Mouse (Mus musculus) liver, adult 2 months (tissue): ENCODE data around the gene Pim2. TPM values are rescaled to one million over a fixed set of nuclear protein-coding genes. Genes with fewer than 3 reads are reported as not detected.
A peak's percentile ranks its signal among the peaks of the same experiment; 100 is the strongest.
"Not testable (repeated sequence)": the region's sequence is repeated elsewhere in the genome, so short reads cannot be mapped to it uniquely, and the experiment has no call there.

Source experiments
- DNase-seq: peaks from one replicate; pipeline ENCODE4 v3.0.0-alpha.2; 2011; ENCODE audit warnings: low read depth, low spot score; ENCODE audit errors: extremely low read depth
- H3K27ac ChIP-seq: fragments of 200-500 bp; replicated peaks from 2 replicates; pipeline ENCODE4 v1.5.1; 2012; ENCODE audit warnings: low read depth, mild to moderate bottlenecking, control low read depth, inconsistent platforms, low read length; ENCODE audit not compliant: insufficient read depth
- H3K27me3 ChIP-seq: fragments of 200-500 bp; 2 replicates; pipeline ENCODE4 v1.6.1; 2012; ENCODE audit warnings: mild to moderate bottlenecking, moderate library complexity, low read length, inconsistent platforms; ENCODE audit not compliant: control insufficient read depth, insufficient read depth
- H3K36me3 ChIP-seq: fragments of 200-500 bp; 2 replicates; pipeline ENCODE4 v1.6.1; 2012; ENCODE audit warnings: low read length, inconsistent platforms; ENCODE audit not compliant: control insufficient read depth, insufficient read depth
- H3K4me1 ChIP-seq: fragments of 200-500 bp; 2 replicates; pipeline ENCODE4 v1.6.1; 2011; ENCODE audit warnings: low read length; ENCODE audit not compliant: control insufficient read depth, insufficient read depth
- H3K4me3 ChIP-seq: fragments of 200-500 bp; 2 replicates; pipeline ENCODE4 v1.5.1; 2011; ENCODE audit warnings: low read depth, mild to moderate bottlenecking, control low read depth, low read length, moderate library complexity; ENCODE audit not compliant: insufficient read depth
- H3K79me2 ChIP-seq: fragments of 200-500 bp; 2 replicates; pipeline ENCODE4 v1.6.1; 2012; ENCODE audit warnings: inconsistent platforms, mild to moderate bottlenecking, low read length, moderate library complexity; ENCODE audit not compliant: control insufficient read depth, insufficient read depth
- H3K9ac ChIP-seq: fragments of 200-500 bp; 2 replicates; pipeline ENCODE4 v1.6.1; 2012; ENCODE audit warnings: low read depth, mild to moderate bottlenecking, control low read depth, inconsistent platforms, low read length
- CTCF ChIP-seq: fragments of 200-500 bp; IDR thresholded peaks from 2 replicates; pipeline ENCODE4 v1.5.1; 2011; ENCODE audit warnings: low read depth, low read length, control low read depth
- POLR2A ChIP-seq: fragments of 200-500 bp; IDR thresholded peaks from 2 replicates; pipeline ENCODE4 v1.6.1; 2011; ENCODE audit warnings: low read length, control low read depth; ENCODE audit not compliant: insufficient read depth; ENCODE audit errors: extremely low read depth
- WGBS: fragments of 180-500 bp; shearing (Covaris S2); methylation state at CpG from one replicate; pipeline ENCODE4 v1.1.7; 2018; 5-methylcytosine and 5-hydroxymethylcytosine counted together
- polyA plus RNA-seq: library from polyadenylated mRNA; depleted of rRNA; stranded (reverse); fragments of >200 nt; gene quantifications from 2 replicates; pipeline ENCODE4 v1.2.3, GENCODE M21; 2012
- total RNA-seq: library from RNA; depleted of rRNA; stranded (reverse); fragments of >200 nt; gene quantifications from 2 replicates; pipeline ENCODE4 v1.2.3, GENCODE M21; 2014

Pim2 gene
- total and polyA plus RNA-seq, 2 experiments = 0.74 to 5.4 TPM

DNA sequence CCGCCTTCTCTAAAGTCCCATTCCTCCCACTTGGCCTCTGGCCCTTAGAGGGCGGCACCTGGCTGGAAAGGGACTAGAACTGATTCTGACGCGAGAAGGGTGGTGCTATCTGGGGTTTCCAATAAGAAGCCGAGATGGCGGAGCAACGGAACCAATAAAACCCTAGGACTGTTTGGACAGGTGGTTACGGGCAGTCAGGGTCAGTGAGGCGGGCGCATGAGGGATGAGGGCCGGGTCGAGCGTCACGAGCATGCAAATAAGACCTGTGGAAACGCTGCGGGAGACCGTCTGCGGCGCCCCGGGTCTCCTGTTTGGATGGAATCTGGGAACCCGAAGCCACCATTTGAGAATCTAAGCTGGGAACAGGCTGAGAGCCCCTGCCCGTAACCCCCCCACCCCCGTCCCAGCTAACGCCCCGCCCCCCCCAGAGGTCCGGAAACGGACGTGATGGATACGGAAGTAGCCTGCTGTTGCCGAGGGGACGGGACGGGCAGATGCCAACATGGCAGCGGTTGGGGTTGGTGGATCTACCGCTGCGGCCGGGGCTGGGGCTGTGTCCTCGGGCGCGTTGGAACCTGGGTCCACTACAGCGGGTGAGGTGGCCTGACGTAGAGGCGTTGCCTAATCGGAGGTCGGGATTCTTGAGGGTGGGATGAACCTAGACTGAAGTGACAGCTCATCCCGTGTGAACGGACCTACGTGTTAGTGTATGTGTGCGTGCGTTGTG lies 5.9 kb downstream of the Pim2 start, which contains the start of gene Slc35a2:
TSS of gene Slc35a2 (plus strand) at position 188 of the 727 bp plus-strand sequence.
- peak; percentile 93 for DNase-seq
- Histone ChIP-seq H3K27ac (peak within 1 kb of the TSS; percentile 84), H3K27me3 (no peaks in the 10 kb centered on the region), H3K36me3 (peaks cover 1% of the 10 kb centered on the region; the same call in 1 of the 2 replicates), H3K79me2 (peaks cover 6% of the 10 kb centered on the region; the same call in 1 of the 2 replicates), H3K4me1 (no peaks in the 10 kb centered on the region), H3K9ac (peak within 1 kb of the TSS; percentile 72), H3K4me3 (peak within 1 kb of the TSS; percentile 88)
- TF ChIP-seq CTCF (no peak), POLR2A (peak; percentile 35; the same call in 1 of the 2 replicates)
- WGBS = under 1% methylated on average over 46 of the region's 49 CpGs

DNA sequence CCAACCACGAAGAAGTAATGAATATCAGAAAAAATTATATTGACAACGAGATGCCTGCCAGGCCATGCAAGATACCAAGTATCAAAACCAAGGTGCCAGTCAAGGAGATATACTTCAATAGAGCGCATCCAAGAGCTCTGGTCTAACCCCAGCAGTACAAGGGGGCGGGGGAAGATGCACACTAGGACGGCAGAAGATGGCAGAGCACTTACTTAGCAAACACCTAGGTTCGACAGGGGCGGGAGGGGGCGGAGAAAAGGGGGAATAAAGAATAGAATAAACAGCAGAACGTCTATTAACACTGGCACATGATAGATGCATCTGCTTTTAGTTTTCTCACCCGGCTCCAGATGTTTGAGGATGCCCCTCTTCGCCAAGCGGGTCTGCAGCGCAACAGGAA lies 20.1 kb downstream of the Pim2 start:
- no peak for TF ChIP-seq POLR2A
- TF ChIP-seq CTCF = no peak
- peaks cover 6% of the 10 kb centered on the region for H3K36me3 ChIP-seq
- peaks cover 2% of the 10 kb centered on the region; the same call in 1 of the 2 replicates for H3K79me2 ChIP-seq
- peak overlapping the region; percentile 59 for H3K4me3 ChIP-seq
- H3K27ac ChIP-seq = peak overlapping the region; percentile 88
- no peaks in the 10 kb centered on the region for H3K27me3 ChIP-seq
- peak; percentile 5 for DNase-seq
- H3K9ac ChIP-seq = peak overlapping the region; percentile 72
- WGBS = 9% methylated on average over 13 of the region's 13 CpGs
- no peaks in the 10 kb centered on the region; the same call in 1 of the 2 replicates for H3K4me1 ChIP-seq

DNA sequence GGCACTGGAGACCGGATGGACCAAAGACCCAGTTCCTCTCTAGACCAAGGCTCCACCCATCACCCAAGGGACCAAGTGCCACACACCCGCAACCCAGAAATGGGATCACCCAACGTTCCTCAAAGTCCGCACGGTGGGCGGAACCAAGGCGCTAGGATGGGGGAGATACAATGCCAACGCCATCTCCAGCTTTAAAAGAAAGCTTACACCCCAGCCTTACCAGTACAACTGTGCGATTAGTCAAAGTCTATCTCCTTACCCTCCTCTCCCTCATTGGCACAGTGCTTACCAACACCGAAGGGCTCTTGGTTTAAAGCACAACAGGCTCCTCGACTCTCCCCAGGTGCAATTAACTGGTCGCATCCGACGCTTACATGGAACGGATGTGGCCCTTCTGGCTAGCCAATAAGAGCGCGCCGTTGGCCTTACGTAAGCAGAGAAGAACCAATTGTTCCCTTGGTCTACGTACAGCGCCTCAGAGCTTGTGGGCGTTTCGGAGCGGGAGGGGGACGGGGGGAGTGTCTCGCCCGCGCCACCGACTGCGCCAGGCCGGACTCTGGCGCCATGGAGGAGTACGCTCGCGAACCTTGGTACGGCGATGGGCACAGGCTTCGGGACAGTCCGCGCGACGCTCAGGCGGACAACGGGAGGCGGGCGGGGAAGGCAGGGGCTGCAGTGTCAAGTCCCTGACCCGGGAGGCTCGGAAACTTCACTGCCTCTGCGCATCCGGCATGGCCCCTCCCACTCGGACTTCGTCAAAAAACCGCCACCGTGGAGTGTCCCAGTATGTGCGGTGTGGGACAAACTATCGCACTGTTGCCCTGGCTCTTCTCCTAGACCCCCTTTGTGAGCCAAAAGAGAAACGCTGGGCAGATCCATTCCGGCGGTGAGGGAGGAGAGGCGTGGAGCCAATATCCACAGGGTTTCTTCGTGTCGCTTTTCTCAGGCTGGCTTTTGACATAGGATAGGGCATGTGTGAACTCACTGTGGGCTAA lies 21.1 kb downstream of the Pim2 start, which contains the start of the genes Pqbp1 and Timm17b:
TSS of gene Pqbp1 (minus strand) at position 390 of the 995 bp plus-strand sequence.
TSS of gene Timm17b (plus strand) at position 478 of the 995 bp plus-strand sequence.
- DNase-seq = peak; percentile 91
- H3K27me3 ChIP-seq = no peaks in the 10 kb centered on the region
- H3K4me1 ChIP-seq = no peaks in the 10 kb centered on the region; the same call in 1 of the 2 replicates
- H3K79me2 ChIP-seq = peaks cover 2% of the 10 kb centered on the region; the same call in 1 of the 2 replicates
- H3K4me3 ChIP-seq = peak within 1 kb of the TSS; percentile 93
- H3K9ac ChIP-seq = peak within 1 kb of the TSS; percentile 95
- WGBS = under 1% methylated on average over 59 of the region's 62 CpGs
- H3K36me3 ChIP-seq = peaks cover 5% of the 10 kb centered on the region
- H3K27ac ChIP-seq = peak within 1 kb of the TSS; percentile 94
- TF ChIP-seq POLR2A = 0 out of 2 replicates have a peak, but pooled peaks have one; percentile 27
- TF ChIP-seq CTCF = no peak

DNA sequence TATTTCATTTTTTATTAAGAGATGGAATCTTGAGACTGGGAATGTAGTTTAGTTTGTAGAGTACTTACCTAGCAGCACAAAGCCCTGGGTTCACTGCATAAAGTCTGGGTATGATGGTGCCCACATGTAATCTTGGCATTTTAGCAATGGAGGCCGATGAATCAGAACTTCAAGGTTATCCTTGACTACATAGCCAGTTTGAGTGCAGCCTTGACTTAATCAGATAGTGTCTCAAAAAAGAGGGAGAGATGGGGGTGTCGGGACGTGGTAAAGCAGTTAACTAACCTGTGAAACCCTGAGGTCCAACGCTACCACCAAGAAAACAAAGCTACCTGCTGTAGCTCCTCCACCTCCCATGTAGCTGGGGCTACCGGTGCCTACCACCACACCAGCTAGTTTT lies 26.4 kb downstream of the Pim2 start:
- Histone ChIP-seq H3K9ac (no peak overlapping the region), H3K79me2 (peaks cover 2% of the 10 kb centered on the region; the same call in 1 of the 2 replicates), H3K4me3 (no peak overlapping the region), H3K27me3 (no peaks in the 10 kb centered on the region), H3K36me3 (peaks cover 1% of the 10 kb centered on the region; the same call in 1 of the 2 replicates), H3K4me1 (no peaks in the 10 kb centered on the region), H3K27ac (no peak overlapping the region)
- DNase-seq = no peak
- 94% methylated on average over 5 of the region's 5 CpGs for WGBS
- TF ChIP-seq POLR2A = no peak
- no peak for TF ChIP-seq CTCF

DNA sequence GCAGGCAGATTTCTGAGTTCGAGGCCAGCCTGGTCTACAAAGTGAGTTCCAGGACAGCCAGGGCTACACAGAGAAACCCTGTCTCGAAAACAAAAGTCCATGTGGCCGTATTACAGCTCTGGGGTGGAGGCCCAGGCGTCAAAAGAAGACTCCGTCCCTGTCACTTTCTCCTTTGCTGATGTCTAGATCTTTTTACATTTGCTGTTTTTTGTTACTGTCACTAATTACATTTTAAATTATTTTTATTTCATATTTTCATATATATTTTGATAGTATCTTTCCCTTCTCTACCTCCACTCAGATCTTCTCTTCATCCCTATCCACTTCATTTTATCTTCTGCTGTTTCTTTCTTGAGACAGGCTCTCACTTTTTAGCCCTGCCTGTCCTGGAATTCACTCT lies 29.7 kb downstream of the Pim2 start, which contains the start of gene Gm10491:
TSS of gene Gm10491 (minus strand) at position 101 of the 400 bp plus-strand sequence.
- H3K36me3 ChIP-seq = peaks cover 1% of the 10 kb centered on the region; the same call in 1 of the 2 replicates
- TF ChIP-seq POLR2A (no peak), CTCF (no peak)
- DNase-seq = no peak
- no peak within 1 kb of the TSS for H3K4me3 ChIP-seq
- peaks cover 7% of the 10 kb centered on the region; the same call in 1 of the 2 replicates for H3K4me1 ChIP-seq
- no peaks in the 10 kb centered on the region for H3K79me2 ChIP-seq
- no peak within 1 kb of the TSS for H3K9ac ChIP-seq
- 95% methylated on average over 5 of the region's 5 CpGs for WGBS
- no peaks in the 10 kb centered on the region for H3K27me3 ChIP-seq
- no peak within 1 kb of the TSS for H3K27ac ChIP-seq

DNA sequence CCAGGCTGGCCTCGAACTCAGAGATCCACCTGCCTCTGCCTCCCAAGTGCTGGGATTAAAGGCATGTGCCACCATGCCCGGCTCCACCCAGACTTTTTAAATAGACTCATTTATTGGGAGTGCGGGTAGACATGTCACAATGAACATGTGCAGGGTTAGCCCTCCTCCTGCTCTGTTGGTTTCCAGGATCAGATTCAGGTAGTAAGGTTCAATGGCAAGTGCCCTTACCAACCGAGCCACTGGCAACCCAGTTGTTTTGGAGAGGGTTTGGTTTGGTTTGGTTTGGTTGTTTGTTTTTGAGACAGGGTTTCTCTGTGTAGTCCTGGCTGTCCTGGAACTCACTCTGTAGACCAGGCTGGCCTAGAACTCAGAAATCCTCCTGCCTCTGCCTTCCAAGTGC lies 31.2 kb downstream of the Pim2 start, which contains the start of gene Gm10490:
TSS of gene Gm10490 (plus strand) at position 301 of the 400 bp plus-strand sequence.
- 93% methylated on average over 4 of the region's 4 CpGs for WGBS
- not testable (repeated sequence) for H3K79me2 ChIP-seq, H3K4me1 ChIP-seq, DNase-seq, H3K27ac ChIP-seq, H3K27me3 ChIP-seq, H3K9ac ChIP-seq, H3K4me3 ChIP-seq, H3K36me3 ChIP-seq
